Mouse (Mus musculus) embryo, embryonic 11.5 days (tissue): ENCODE results near the gene Agrn.
A peak's percentile ranks its signal among the peaks of the same experiment; 100 is the strongest.

Source experiments
- DNase-seq: peaks from one replicate; pipeline ENCODE4 v3.0.0-alpha.2; 2012; ENCODE audit warnings: low read depth, low spot score

Gene Agrn

DNA sequence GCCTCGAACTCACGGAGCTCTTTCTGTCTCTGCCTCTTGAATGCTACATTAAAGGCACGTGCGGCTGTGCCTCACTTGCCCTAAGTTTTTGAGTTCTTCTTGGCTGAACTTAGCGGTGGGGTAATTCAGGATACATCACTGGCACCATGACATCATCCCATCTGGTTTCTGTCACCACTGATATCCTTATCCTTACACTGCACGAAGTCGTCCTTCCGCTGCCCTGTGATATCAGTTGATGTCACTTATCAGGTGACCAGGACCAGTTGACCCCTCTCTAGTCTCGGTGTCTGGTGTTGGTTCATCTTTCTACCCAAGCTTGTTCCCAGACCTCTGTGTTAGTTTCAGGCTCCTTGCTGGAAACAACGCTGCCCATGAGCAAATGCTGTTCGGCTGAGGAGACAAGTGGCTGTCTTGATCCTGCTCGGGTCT is 5.2 kb upstream of the Agrn start:
- DNase-seq: no peak

GRCm38 (mm10) chr4:156200623-156201475 is 3.6 kb upstream of the Agrn start, which contains the start of gene Isg15:
Isg15 (minus strand) TSS chr4:156200818.
- DNase-seq: no peak

DNA sequence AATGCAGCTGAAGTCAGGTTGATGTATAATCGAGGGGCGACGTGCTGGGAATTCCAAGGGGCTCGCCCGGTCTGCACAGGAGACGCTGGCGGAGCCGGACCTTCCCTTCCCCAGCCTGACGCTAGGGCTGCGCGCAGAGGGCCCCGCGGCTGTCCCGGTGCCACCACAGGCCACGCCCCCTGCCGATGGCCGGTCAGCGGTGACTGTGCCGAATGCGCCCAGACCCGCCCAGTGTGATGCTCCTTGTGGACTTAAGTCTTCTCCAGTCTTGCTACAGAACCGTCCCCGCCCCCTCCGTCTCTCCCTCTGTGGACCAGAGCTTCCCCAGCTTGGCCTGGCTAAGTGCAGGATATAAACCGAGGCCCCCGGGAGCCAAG is 529 bp upstream of the Agrn start:
- peak; percentile 84 for DNase-seq

DNA sequence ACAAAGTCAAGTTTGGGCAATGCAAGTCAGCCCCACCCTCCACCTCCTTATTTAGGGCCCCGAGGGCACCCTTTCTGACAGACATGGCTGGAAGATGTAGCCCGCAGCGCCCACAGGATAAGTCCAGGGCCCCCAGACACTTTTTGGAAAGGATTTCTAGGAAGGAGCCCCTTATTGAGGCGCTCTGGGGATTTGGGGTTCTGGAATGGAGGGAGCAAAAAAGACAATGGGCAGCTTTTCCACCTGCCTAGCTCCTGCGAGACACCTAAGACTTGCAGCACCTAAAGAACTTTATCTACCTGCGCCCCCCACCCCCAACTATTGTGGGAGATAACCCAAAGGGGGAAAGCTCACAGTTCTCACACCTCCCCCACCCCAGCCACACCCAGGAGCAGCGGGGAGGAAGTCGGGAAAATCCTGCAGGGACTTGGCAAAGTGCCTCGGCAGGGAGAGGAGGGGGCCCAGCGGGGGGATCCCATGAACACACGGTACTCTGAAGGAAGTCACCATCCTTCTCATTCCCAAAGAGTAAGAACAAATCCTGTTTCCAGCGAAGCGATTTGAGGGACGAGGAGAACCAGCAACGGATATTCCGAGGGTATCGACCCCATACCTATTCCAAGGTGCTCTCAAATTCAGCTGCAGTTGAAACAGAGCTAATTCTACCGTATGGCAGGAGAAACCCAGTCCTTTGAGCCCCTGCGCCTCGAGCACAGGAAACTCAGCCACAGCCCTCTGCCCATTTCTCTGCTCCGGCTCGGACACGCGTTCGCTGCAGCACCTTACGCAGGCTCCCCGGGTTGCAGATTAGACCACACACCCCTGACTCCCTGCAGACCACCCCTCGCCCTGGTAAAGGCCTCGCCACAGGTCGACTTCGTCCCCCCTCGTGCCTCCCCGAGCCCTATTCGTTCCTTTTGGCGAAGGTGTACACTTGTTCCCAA is 1.1 kb downstream of the Agrn start:
- DNase-seq: no peak

DNA sequence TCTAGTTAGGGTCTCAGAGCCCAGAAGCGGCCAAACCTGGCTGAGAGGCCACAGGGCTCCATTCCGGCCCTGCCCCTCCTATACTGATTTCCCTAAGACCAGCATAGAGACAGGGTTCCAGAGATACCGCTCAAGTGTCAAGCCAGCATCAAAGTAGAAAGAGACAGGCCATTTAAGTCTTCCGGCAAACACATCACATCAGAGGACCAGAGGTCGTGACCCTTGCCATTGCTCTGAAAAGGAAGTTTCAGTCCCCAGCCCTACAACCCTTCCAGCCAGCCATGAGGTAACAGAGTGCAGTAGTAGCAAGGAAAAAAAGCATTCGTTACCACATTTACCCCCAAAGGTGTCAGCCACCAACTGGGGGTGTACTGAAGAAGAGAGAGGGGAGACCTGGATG is 2.9 kb downstream of the Agrn start:
- DNase-seq: no peak

DNA sequence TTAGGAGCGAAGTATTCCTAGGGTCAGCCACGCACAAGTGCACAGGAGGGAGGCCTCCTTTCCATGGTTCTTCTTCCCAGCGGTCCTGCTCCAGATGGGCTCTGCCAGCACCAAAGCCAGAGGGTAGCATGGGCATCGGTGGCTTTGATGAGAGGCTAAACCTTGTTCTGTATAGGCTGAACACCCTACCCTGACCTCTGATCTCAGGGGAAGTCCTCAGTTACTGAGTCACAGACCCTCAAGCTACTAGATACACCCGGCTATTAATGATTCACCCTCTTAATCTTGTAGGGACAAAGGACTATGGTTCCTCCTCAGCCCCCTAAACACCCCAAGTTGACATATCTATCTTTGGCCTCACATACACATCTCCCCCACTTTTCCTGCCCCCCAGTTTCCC is 3.4 kb downstream of the Agrn start:
- DNase-seq: no peak

GRCm38 (mm10) chr4:156193200-156193590 is 4.1 kb downstream of the Agrn start:
- no peak for DNase-seq

GRCm38 (mm10) chr4:156192421-156193199 is 4.7 kb downstream of the Agrn start:
- no peak for DNase-seq

DNA sequence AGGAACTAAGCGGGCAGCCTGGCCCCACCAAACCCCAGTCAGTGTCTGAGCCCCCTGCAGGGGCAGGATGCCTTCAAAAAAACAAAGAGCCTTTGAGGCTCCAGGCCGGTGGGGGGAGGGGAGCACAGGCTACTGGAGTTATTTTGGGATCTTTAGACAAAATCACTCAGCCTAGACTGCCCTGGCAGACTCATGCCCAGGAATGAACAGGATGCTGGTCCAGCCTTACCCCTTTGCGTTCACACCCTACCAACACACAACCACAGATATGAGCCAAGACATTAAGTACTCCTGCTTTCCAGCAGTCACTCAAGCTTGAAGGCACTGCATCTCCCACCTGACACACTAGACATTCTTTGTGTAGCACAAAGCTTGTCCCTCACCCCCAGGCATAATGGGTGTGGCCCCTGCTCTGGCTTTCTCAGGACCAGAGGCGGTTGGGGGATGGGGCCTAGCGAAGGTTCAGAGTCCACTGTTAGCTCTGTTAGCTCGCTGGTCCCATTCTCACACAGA is 8.4 kb downstream of the Agrn start:
- DNase-seq: no peak

DNA sequence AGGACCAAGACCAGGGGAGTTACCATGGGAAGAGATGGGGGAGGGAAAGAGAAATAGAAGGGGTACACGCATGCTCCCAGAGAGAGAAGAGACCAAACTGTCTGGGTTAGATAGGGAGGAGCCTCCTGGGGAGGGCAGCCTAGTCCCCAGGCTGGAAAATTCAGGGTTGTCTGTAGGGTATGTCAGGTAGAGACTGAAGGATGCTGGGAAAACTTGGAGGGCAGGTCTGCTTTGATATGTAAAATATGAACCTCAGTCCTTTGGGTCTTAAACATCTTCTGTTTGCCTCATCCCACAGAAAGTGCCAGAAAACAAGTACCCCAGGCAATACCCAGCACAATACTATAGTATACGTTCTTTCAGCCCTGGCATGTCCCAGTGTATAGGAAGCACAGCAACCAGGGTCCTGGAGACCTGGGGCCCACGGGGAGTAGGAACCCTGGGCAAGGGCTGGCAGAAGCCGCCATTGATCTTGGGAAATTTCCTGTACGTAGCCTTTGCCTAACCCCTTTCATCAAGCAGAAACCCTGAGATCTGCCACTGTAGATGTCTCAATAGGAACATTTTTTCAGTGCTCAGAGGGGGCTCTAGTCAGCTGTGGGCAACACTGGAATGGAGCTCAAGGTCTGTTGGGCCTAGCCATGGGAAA is 9.0 kb downstream of the Agrn start:
- no peak for DNase-seq

- DNase-seq: no peak
Measured at GRCm38 (mm10) chr4:156185950-156186850, 11.1 kb downstream of the Agrn start.

- no peak for DNase-seq
Measured at GRCm38 (mm10) chr4:156185456-156185949, 11.8 kb downstream of the Agrn start.

- DNase-seq: no peak
Measured at GRCm38 (mm10) chr4:156184291-156184954, 12.9 kb downstream of the Agrn start.

GRCm38 (mm10) chr4:156183747-156184146 is 13.5 kb downstream of the Agrn start:
- DNase-seq: no peak

DNA sequence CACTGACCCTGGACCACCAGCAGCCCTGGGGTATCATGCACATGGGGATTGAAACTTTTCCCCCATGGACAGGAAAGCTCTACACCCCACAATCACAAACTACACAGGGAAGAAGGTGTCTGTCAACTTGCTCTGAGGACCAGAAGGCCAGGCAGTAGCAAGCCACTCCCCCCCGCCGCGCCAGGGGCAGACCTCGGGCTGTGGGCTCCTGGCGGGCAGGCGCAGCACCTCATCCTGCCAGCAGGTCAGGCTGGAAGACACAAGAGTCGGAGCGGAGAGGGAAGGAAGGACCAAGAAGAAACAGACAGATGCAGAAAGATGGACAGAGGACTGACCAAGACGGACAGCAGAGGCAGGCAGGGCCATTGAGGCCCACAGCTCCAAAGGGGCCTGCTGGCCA is 19.7 kb downstream of the Agrn start:
- no peak for DNase-seq

- no peak for DNase-seq
Measured at GRCm38 (mm10) chr4:156171828-156172227, 25.5 kb downstream of the Agrn start.

- no peak for DNase-seq
Measured at GRCm38 (mm10) chr4:156169129-156169528, 28.2 kb downstream of the Agrn start.

GRCm38 (mm10) chr4:156168611-156169010 is 28.7 kb downstream of the Agrn start:
- no peak for DNase-seq

GRCm38 (mm10) chr4:156166477-156166876 is 30.8 kb downstream of the Agrn start:
- DNase-seq: no peak
